Mouse (Mus musculus) large intestine, adult 2 months (tissue): ENCODE results near the gene Auts2. TPM values are rescaled to one million over a fixed set of nuclear protein-coding genes. Genes with fewer than 3 reads are reported as not detected.

Experiments
- DNase-seq: peaks from one replicate; pipeline ENCODE4 v3.0.0-alpha.2; 2012; ENCODE audit warnings: low read depth, low spot score
- WGBS: fragments of 180-500 bp; shearing (Covaris S2); methylation state at CpG from one replicate; pipeline ENCODE4 v1.1.7; 2018; 5-methylcytosine and 5-hydroxymethylcytosine counted together
- polyA plus RNA-seq: library from polyadenylated mRNA; depleted of rRNA; stranded (reverse); fragments of >200 nt; gene quantifications from 2 replicates; pipeline ENCODE4 v1.2.3, GENCODE M21; 2012

Gene Auts2
- polyA plus RNA-seq, 1 experiment = 5.9 TPM

GRCm38 (mm10) chr5:131492535-131492934 is 1050.6 kb downstream of the Auts2 start:
- 68% methylated on average over 8 of the region's 8 CpGs for WGBS
- DNase-seq = no peak

DNA sequence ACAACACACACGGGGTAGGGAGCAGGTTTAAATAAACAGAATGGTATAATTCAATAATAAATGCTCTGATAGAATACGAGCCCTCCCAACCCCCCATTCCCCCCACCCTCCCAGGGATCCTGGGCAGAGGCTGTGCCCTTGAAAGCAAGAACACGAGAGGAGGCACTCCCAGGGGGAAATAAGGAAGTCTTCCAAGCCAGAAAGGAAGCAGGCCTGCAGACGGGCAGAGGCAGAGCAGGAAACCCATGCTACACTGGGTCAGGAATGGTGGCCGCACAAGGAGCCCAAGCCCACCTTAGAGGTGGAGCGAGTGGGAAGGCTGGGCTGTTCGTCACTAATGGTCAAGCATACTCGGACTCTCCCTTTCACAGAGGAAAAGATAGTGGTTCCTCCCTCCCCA is 1051.3 kb downstream of the Auts2 start:
- DNase-seq = no peak
- 50% methylated on average over 8 of the region's 8 CpGs for WGBS

- no peak for DNase-seq
- 54% methylated on average over 2 of the region's 2 CpGs for WGBS
Observed at GRCm38 (mm10) chr5:131490811-131491210, 1052.3 kb downstream of the Auts2 start.

GRCm38 (mm10) chr5:131489846-131490245 is 1053.3 kb downstream of the Auts2 start:
- 95% methylated on average over 7 of the region's 7 CpGs for WGBS
- no peak for DNase-seq

GRCm38 (mm10) chr5:131486527-131486926 is 1056.6 kb downstream of the Auts2 start:
- DNase-seq = no peak
- whole genome bisulfite sequencing = 81% methylated on average over 4 of the region's 4 CpGs

GRCm38 (mm10) chr5:131475278-131475677 is 1067.9 kb downstream of the Auts2 start:
- no peak for DNase-seq

GRCm38 (mm10) chr5:131468609-131469008 is 1074.5 kb downstream of the Auts2 start:
- no peak for DNase-seq
- 97% methylated on average over 4 of the region's 4 CpGs for WGBS

DNA sequence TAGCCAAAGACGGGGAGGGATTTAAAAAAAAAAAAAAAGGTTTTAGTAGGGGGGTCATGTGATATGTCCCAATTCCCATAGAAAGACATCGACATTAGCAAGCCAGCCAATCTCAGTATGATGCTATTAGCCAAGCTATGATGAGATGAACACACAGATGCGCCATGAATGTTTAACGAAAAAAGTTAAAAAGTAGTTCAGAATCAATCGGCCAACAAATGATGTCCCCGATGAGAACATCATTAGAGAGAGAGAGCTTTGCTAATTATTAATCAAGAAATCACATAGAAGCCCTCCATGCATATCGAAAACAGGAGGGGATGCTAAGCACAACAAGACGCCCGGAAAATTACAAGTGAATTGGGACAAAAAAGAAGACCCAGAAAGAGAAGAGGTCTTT is 1077.0 kb downstream of the Auts2 start:
- 96% methylated on average over 9 of the region's 9 CpGs for WGBS
- no peak for DNase-seq

DNA sequence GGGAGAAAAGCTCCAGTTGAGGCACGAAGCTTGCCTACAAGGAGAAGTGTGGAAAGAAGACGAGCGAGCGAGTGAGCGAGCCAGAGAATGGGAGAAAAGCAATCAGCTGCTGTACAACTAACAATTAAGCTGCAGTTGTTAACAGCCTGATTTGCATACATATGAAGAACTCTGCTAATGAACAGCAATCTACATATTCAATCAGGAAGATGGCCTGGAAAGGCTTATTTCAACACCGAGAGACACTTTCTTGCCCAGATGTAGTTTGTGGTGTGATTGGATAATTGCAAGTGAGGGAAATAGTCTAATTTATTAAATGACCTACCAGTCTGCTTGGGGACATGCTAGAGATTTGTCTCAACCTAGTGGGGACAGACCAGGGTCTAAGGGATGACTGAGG is 1079.7 kb downstream of the Auts2 start:
- 94% methylated on average over 6 of the region's 6 CpGs for WGBS
- no peak for DNase-seq

DNA sequence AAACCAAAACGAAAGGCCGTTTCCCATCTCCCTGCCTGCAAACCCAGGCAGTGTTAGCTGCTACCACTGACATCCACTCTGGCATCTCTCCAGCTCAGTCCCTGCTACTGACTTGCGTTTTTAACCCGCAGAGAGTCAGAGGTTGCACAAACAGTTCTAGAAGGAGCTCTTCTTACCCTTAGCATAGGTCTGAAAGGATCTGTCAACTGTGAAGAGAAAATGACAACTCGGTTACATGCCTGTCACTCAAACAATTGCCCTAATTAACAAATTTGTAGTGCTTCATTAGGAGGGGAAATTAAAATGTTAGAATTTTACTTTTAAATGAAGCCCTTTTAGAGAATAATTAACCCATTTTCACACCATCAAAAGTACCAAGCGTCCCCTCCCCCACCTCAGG is 1083.2 kb downstream of the Auts2 start:
- 91% methylated on average over 6 of the region's 6 CpGs for WGBS
- no peak for DNase-seq

- WGBS = 77% methylated on average over 2 of the region's 2 CpGs
- no peak for DNase-seq
Observed at GRCm38 (mm10) chr5:131459549-131459948, 1083.6 kb downstream of the Auts2 start.

DNA sequence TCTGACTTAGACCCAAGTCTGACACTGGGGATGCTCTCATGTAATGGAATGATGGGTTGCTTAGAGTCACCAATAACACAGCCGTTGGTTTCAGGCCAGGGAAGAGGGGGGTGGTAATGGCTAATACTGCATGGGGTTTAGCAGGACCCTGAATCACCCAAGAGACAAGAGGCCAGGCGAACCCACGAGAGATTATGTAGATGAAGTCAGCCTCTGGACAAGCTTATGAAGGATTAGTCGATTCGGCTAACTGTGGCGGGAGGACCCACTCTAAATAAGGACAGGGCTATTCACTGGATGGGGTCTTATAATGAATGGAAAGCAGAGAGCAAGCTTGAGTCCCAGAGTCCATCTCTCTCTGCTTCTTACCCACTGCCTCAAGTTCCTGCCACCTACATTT is 1084.4 kb downstream of the Auts2 start:
- DNase-seq = no peak

DNA sequence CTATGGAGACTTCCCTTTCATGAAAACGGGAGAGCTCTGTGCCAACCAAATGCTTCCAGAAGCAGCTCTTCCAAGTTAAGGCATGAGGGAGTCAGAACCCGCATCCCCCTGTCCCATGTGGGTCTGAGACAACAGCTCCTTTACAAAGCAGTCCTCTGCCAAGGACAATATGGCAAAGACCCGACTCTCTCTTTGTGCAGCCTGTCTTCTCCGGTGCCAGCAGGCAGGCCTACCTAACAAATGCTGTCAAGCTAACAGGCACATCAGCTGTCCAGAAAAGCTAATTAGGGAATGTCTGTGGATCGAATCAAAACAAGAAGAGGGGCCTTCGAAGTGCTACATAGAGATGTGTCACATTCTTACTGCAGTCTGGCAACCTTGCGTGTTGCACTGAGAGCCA is 1085.1 kb downstream of the Auts2 start:
- DNase-seq = no peak
- WGBS = 92% methylated on average over 7 of the region's 7 CpGs

More for the DNA sequence above, 1084.4 kb downstream of the Auts2 start:
- 80% methylated on average over 6 of the region's 6 CpGs for WGBS

DNA sequence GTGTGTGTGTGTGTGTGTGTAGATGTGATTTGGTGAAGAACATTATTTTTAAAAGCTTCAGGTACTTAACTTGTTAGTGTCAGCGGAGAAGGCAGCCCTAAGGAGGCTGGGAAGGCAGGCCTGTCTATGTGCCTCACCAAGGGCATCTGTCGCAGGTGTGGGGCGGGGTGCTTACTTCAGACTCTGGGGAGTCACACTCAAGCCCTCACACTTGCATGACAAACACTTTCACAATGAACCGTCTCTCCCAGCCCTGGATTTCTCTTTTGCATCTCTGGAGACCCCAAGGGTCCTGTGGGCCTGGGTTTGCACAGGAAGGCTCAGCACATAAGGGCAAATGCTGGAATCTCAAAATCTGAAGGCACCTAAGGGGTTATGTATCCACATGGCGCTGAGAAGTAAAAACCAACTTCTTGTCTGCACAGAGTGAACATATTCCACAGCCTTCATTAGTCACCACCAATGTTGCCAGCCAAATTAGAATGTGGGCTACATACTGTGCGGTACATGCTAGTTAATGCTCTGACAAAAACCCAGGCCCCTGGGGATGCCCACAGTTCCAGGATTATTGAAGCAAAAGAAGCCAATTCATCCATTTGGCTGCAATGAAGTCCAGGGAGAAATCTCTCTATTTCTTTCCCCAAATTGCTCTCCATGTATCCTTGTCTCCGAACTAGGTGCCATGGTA is 1093.8 kb downstream of the Auts2 start:
- WGBS = 94% methylated on average over 7 of the region's 7 CpGs

GRCm38 (mm10) chr5:131435239-131435876 is 1107.8 kb downstream of the Auts2 start:
- no peak for DNase-seq
- 91% methylated on average over 10 of the region's 10 CpGs for WGBS

More for the DNA sequence above, 1093.8 kb downstream of the Auts2 start:
- no peak for DNase-seq

DNA sequence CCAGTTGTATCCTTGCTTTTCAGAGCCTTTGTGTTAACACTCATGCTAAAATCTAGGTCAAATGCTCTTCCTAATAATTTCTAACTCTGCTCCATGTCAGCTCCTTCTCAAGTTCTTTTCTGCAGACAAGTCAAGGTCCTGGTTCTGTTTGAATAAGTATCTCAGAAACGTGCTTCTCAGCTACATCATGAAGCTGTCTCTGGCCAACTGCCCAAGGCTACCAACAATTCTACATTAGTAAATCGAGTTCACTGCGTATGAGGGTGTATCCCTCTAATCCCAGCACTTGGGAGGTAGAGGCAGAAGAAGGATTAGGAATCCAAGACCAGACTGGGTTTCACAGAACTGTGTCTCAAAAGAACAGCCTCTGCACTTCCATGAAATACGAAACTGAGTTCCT is 1109.9 kb downstream of the Auts2 start:
- WGBS = 65% methylated on average over 4 of the region's 4 CpGs
- DNase-seq = no peak

GRCm38 (mm10) chr5:131431896-131432295 is 1111.2 kb downstream of the Auts2 start:
- no peak for DNase-seq
- 81% methylated on average over 7 of the region's 7 CpGs for WGBS

- WGBS = 21% methylated on average over 8 of the region's 8 CpGs
- DNase-seq = peak; percentile 24
Observed at GRCm38 (mm10) chr5:131430109-131430508, 1113.0 kb downstream of the Auts2 start.

DNA sequence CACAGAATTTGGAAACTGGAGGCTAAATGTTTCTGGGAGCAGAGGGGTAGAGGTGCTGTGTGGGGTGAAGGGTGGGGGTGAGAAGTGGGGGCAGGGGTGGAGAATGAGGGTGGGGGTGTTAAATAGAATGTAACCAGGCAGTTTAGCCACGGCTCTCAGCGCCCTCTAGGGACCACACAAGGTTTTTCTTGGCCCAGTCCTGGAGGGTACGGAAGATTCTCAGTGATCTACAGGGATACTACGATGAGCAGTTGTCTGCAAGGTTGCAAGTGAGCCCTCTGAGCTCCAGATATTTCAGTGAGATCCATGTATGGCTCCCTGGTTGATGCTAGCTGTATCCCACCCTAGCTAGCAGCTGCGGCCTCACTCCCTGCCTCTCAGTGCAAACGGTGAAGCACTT is 1113.6 kb downstream of the Auts2 start:
- WGBS = 47% methylated on average over 6 of the region's 6 CpGs
- no peak for DNase-seq

DNA sequence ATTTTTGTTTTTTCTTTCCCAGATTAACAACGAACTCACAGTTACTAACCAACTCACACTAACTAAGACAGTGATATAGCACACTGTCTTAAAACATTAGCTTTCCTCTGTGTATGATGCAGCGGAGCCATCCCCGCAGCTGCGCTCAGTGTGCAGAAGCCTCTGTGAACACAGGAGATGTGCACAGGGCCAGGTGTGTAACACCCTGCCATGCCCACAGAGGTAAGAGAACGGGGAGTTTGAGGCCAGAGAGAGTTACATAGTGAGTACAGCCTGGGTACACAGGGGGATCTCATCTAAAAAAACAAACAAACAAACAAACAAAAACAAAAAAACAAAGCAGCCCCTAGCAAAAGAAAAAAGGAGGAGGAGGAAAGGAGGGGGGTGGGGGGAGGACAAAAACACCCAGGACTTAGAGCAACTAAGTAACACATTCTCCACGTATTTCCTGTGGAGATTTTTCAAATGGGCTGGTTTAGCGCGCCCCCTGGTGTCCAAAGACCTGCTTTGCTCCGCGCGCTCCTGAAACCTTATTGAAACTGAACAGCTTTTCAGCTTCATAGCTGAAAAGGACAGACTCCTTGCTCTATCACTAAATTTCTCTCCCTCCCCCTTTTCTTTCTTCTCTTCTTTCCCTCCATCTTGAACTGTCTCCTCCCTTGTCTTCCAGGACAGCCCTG is 1115.3 kb downstream of the Auts2 start:
- 35% methylated on average over 11 of the region's 11 CpGs for WGBS
- DNase-seq = peak; percentile 36

GRCm38 (mm10) chr5:131422737-131423136 is 1120.4 kb downstream of the Auts2 start:
- WGBS = 83% methylated on average over 3 of the region's 3 CpGs
- no peak for DNase-seq
